Mouse (Mus musculus) stomach, postnatal 0 days (tissue): ENCODE results near the gene Fhod1. TPM values are rescaled to one million over a fixed set of nuclear protein-coding genes. Genes with fewer than 3 reads are reported as not detected.
A peak's percentile ranks its signal among the peaks of the same experiment; 100 is the strongest.

ENCODE experiments used
- ATAC-seq: fragments of 200-750 bp; cut with Nextera tagmentation; 2 replicates; pipeline ENCODE4 v1.8.0; 2017; ENCODE audit not compliant: low FRiP score, low TSS enrichment
- DNase-seq: peaks from one replicate; pipeline ENCODE4 v3.0.0-alpha.2; 2016; ENCODE audit warnings: low spot score
- H3K27ac ChIP-seq: fragments of 300-500 bp; sonication (generic); replicated peaks from 2 replicates; pipeline ENCODE4 v1.5.1; 2014; ENCODE audit warnings: mild to moderate bottlenecking, control low read depth
- H3K27me3 ChIP-seq: fragments of 300-500 bp; sonication (generic); 2 replicates; pipeline ENCODE4 v1.6.1; 2014; ENCODE audit warnings: low read length; ENCODE audit not compliant: control insufficient read depth, insufficient read depth
- H3K36me3 ChIP-seq: fragments of 300-500 bp; sonication (generic); 2 replicates; pipeline ENCODE4 v1.6.1; 2014; ENCODE audit warnings: low read length, mixed read lengths; ENCODE audit not compliant: control insufficient read depth, insufficient read depth
- H3K4me1 ChIP-seq: fragments of 300-500 bp; sonication (generic); replicated peaks from 2 replicates; pipeline ENCODE4 v1.6.1; 2014; ENCODE audit warnings: antibody characterized with exemption; ENCODE audit not compliant: control insufficient read depth, insufficient read depth
- H3K4me2 ChIP-seq: fragments of 300-500 bp; sonication (generic); replicated peaks from 2 replicates; pipeline ENCODE4 v1.6.1; 2014; ENCODE audit warnings: low read depth, mild to moderate bottlenecking, control low read depth, moderate library complexity
- H3K4me3 ChIP-seq: fragments of 300-500 bp; sonication (generic); 2 replicates; pipeline ENCODE4 v1.5.1; 2014; ENCODE audit warnings: low read depth, low read length, control low read depth
- H3K9ac ChIP-seq: fragments of 300-500 bp; sonication (generic); 2 replicates; pipeline ENCODE4 v1.6.1; 2014; ENCODE audit warnings: mild to moderate bottlenecking, low read length, control low read depth, mixed read lengths
- H3K9me3 ChIP-seq: fragments of 300-500 bp; sonication (generic); 2 replicates; pipeline ENCODE4 v1.6.1; 2016; ENCODE audit warnings: low read length; ENCODE audit not compliant: control insufficient read depth
- CTCF ChIP-seq: IDR thresholded peaks from 2 replicates; pipeline ENCODE4 v1.5.1; 2016; ENCODE audit warnings: antibody characterized with exemption, low read depth, mild to moderate bottlenecking, moderate library complexity
- EP300 ChIP-seq: optimal IDR thresholded peaks from 2 replicates; pipeline ENCODE3; 2016; ENCODE audit warnings: antibody characterized with exemption
- WGBS: fragments of 180-500 bp; shearing (Covaris S2); extraction: QIAGEN DNeasy Blood & Tissue Kit; methylation state at CpG from one replicate; pipeline ENCODE4 v1.1.7; 2014; 5-methylcytosine and 5-hydroxymethylcytosine counted together
- polyA plus RNA-seq: library from polyadenylated mRNA; unstranded; fragments of >200 nt; fragmentation: Nextera tagmentation; extraction: Ambion mirVana; gene quantifications from 2 replicates; pipeline ENCODE4 v1.2.1, GENCODE M21; 2015

Fhod1 gene
- polyA plus RNA-seq, 1 experiment from 2014 or later, result 0.63 TPM

- 53% methylated on average over 18 of the region's 18 CpGs for WGBS
- peak overlapping the region; percentile 94 for H3K4me3 ChIP-seq
- TF ChIP-seq CTCF (no peak), EP300 (no peak)
- H3K27me3 ChIP-seq, result no peaks in the 10 kb centered on the region
- DNase-seq, result no peak
- H3K4me1 ChIP-seq, result peaks cover 5% of the 10 kb centered on the region; the same call in 1 of the 2 replicates
- peak overlapping the region; percentile 86 for H3K4me2 ChIP-seq
- H3K9ac ChIP-seq, result peak overlapping the region; percentile 94
- no peak for ATAC-seq
- H3K9me3 ChIP-seq, result no peaks in the 10 kb centered on the region
- H3K36me3 ChIP-seq, result peaks cover 17% of the 10 kb centered on the region
- H3K27ac ChIP-seq, result 0 out of 2 replicates have a peak overlapping the region, but pooled peaks have one; percentile 4
Measured at GRCm38 (mm10) chr8:105298351-105299252, 49.2 kb downstream of the Fhod1 start.

DNA sequence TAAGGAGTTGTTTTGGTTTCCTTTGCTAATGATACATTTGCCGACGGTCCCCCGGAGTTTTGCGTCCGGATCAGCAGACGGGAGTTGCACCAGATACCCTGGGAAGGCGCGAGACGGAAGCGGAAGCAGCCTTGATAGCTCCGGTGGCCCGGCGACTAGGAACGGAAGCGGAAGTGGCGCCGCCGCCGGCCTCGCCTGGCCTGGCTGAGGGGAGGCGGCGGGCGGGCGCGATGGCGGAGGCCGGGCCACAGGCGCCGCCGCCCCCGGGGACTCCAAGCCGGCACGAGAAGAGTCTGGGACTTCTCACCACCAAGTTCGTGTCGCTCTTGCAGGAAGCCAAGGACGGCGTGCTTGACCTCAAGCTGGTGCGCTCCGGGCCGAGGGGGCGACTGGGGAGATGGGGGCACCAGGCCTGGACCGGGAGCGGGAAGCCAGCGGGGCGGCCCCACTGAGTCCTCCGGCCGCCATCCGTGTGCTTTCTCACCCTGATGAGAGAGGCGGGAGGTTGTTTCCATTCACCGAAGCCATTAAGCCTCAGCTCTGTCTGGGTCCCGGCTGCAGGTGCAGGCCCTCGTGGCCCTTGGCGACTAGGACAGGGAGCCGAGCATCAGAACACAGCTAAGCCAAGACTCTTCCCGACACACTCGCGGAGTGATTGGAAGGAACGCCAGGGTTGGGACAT is 50.1 kb downstream of the Fhod1 start, which contains the start of gene E2f4:
Gene E2f4, plus strand, starts transcription at position 153 of the 682 bp plus-strand sequence.
- Histone ChIP-seq H3K9me3 (no peaks in the 10 kb centered on the region), H3K4me2 (peak within 1 kb of the TSS; percentile 86), H3K9ac (peak within 1 kb of the TSS; percentile 94), H3K27me3 (no peaks in the 10 kb centered on the region), H3K36me3 (peaks cover 13% of the 10 kb centered on the region), H3K27ac (peak within 1 kb of the TSS; percentile 83), H3K4me1 (peaks cover 5% of the 10 kb centered on the region; the same call in 1 of the 2 replicates), H3K4me3 (peak within 1 kb of the TSS; percentile 94)
- peak; percentile 95 for DNase-seq
- peak; percentile 92 for ATAC-seq
- TF ChIP-seq EP300, result no peak
- no peak for TF ChIP-seq CTCF
- WGBS, result 1% methylated on average over 53 of the region's 58 CpGs

DNA sequence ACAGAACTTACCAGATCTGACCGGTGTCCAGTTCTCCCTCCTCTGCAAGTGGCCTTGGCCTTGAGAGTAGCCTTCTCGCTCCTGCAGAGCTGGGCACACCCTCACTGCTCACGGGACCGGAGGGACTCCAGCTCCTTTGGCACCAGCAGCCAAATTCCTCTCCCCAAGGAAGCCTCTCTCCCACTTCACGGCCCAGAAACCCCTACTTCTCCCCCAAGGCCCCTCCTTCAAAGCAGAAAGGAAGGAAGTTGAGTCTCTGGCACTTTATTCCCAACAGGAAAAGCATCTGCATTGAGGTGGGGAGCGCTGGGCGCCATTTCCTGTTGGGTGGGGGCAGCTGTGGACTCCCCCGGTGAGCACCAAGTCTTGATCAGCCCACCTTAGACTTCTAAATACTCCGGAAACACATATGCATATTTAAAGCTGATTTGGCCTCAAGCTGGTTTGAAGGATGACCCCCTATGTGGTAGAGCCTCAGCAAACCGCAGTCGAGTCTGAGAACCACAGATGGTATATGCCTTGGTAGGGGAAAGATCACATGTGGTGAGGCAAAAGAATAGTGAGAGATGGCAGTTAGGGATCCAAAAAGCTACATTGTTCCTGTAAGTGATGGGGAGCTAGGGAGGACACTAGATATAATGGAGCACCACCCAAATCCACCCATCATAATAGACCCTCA is 51.7 kb downstream of the Fhod1 start, which contains the start of gene Exoc3l:
Gene Exoc3l, minus strand, starts transcription at position 207 of the 679 bp plus-strand sequence.
- ATAC-seq (no peak), DNase-seq (no peak)
- Histone ChIP-seq H3K9me3 (no peaks in the 10 kb centered on the region), H3K27me3 (no peaks in the 10 kb centered on the region), H3K27ac (no peak within 1 kb of the TSS), H3K36me3 (peaks cover 6% of the 10 kb centered on the region; the same call in 1 of the 2 replicates), H3K4me3 (no peak within 1 kb of the TSS; the same call in 1 of the 2 replicates), H3K9ac (no peak within 1 kb of the TSS), H3K4me1 (peaks cover 5% of the 10 kb centered on the region; the same call in 1 of the 2 replicates), H3K4me2 (peak within 1 kb of the TSS; percentile 86; the same call in 1 of the 2 replicates)
- no peak for TF ChIP-seq CTCF
- 57% methylated on average over 11 of the region's 11 CpGs for WGBS

DNA sequence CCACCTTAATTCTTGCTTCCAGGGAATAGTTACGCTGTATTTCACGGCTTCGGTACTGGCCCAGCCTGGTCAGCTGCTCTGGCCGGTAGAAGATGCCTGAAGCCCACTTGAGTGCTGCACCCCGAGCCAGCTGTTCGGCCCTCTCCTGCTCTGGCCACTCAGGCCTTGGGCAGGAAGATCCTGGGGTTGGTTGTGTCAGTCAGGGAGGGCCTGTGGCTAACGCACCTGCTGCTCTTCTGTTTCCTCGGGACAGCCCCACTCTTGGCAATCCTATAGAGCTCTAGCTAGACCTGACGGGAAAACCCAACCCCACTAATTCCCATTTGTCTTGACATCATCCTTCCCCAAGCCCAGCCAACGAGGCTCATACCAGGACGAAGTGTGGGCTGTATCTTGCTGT is 52.5 kb downstream of the Fhod1 start:
- 66% methylated on average over 11 of the region's 11 CpGs for WGBS
- Histone ChIP-seq H3K9me3 (no peaks in the 10 kb centered on the region), H3K4me1 (peaks cover 5% of the 10 kb centered on the region; the same call in 1 of the 2 replicates), H3K9ac (no peak overlapping the region), H3K27me3 (no peaks in the 10 kb centered on the region), H3K36me3 (peaks cover 5% of the 10 kb centered on the region; the same call in 1 of the 2 replicates), H3K27ac (no peak overlapping the region), H3K4me2 (no peak overlapping the region), H3K4me3 (no peak overlapping the region)
- TF ChIP-seq CTCF (no peak), EP300 (no peak)
- no peak for DNase-seq
- no peak for ATAC-seq

GRCm38 (mm10) chr8:105294776-105295175 is 53.0 kb downstream of the Fhod1 start:
- H3K27ac ChIP-seq, result no peak overlapping the region
- DNase-seq, result no peak

More at GRCm38 (mm10) chr8:105294776-105295175, 53.0 kb downstream of the Fhod1 start:
- Histone ChIP-seq H3K9me3 (no peaks in the 10 kb centered on the region), H3K36me3 (peaks cover 3% of the 10 kb centered on the region; the same call in 1 of the 2 replicates), H3K4me1 (peaks cover 9% of the 10 kb centered on the region), H3K27me3 (no peaks in the 10 kb centered on the region), H3K4me2 (no peak overlapping the region), H3K4me3 (no peak overlapping the region), H3K9ac (no peak overlapping the region)
- TF ChIP-seq CTCF (no peak), EP300 (no peak)
- 63% methylated on average over 9 of the region's 9 CpGs for WGBS
- ATAC-seq, result no peak
